Mouse (Mus musculus) thymus, adult 2 months (tissue): Measurements from ENCODE around the gene Pdia5.

Source experiments
- CTCF ChIP-seq: fragments of 200-500 bp; IDR thresholded peaks from 2 replicates; pipeline ENCODE4 v1.5.1; 2012; ENCODE audit warnings: mild to moderate bottlenecking, control low read depth, low read length, moderate library complexity, borderline replicate concordance; ENCODE audit not compliant: control insufficient read depth, poor library complexity, insufficient read depth; ENCODE audit errors: extremely low read depth
- POLR2A ChIP-seq: fragments of 200-500 bp; IDR thresholded peaks from 2 replicates; pipeline ENCODE4 v1.6.1; 2012; ENCODE audit warnings: mild to moderate bottlenecking, low read length, control low read depth, moderate library complexity; ENCODE audit not compliant: control insufficient read depth, poor library complexity, insufficient read depth; ENCODE audit errors: extremely low read depth

DNA sequence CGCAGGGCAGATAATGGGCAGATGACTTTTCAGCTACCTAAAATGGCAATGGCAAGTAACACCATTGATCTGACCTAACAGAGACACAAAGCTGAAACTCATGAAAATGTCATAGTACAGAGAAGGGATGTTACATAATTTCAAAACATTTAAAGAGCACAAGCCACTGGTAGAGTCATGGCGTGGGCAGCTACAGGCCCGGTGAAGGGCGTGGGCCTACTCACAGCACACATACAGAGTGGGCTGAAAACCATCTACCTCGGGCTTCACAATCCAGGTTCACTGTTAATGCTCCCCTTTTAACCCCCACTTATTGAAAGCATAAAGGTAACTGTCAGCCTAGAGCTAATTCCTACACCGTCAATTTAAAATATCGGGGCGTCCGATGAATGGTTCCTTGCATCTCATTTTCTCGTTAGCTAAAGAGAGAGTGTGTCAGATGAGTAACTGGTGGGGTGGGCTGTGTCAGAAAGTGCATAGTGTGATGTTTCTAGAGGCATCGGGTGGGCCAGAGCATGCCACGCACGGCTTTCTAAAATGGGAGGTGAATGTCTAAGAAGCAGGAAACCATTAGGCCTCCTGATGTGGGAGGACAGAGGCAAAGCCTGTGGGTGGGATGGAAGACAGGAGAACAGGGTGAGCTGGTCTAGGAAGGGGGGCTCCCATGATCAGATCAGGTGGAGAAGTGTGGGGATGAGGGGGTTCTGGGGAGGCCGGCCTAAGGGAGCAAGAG, 85.2 kb downstream of the Pdia5 start:
- no peak for TF ChIP-seq CTCF
- no peak for TF ChIP-seq POLR2A
